ENCODE assay signal across 33 mouse cellular contexts in the genomic region with DNA sequence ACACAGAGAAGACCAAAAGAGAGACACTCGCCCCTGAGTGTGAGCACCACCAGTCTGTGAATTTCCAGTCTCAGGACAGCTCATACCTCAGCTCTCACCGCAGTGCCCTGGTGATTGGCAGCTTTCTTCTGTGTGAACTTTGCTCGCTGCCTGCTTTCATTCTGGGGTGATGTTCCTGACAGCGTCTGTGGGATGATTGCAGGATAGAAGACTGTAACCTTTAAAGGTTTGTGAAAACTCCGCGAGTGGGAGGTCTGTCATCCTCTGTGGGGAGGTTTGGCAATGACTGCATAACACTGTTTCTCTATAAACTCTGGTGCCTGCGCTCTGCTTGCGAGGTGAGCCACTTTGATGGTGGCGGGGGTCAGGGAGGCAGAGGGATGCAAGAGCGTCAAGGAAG.
"Had no signal": no experiment of that assay in that cellular context is flagged by ENCODE, and none has a peak within 500 bp of the region (broad histone marks: within the 10 kb centered on the region; RNA-seq: fewer than 3 reads in every experiment).

No protein-coding gene starts in this region.

- H3K4me3 ChIP-seq: heart, embryonic 13.5 days; heart, embryonic 15.5 days; hindbrain, embryonic 10.5 days; hindbrain, embryonic 12.5 days; hindbrain, embryonic 13.5 days; hindbrain, embryonic 15.5 days; intestine, embryonic 15.5 days; kidney, embryonic 15.5 days; layer of hippocampus, adult 2 months; left cerebral cortex, adult 2 months had no signal

- H3K9me3 ChIP-seq: heart, embryonic 13.5 days; heart, embryonic 15.5 days; hindbrain, embryonic 10.5 days; hindbrain, embryonic 12.5 days; hindbrain, embryonic 13.5 days; hindbrain, embryonic 15.5 days; intestine, embryonic 15.5 days; kidney, embryonic 15.5 days had no signal

- H3K9ac ChIP-seq: heart, embryonic 13.5 days; heart, embryonic 15.5 days; hindbrain, embryonic 12.5 days; hindbrain, embryonic 13.5 days; hindbrain, embryonic 14.5 days; hindbrain, embryonic 15.5 days; intestine, embryonic 15.5 days; kidney, embryonic 15.5 days had no signal

- H3K27me3 ChIP-seq: heart, embryonic 13.5 days; heart, embryonic 15.5 days; hindbrain, embryonic 12.5 days; hindbrain, embryonic 13.5 days; hindbrain, embryonic 15.5 days; intestine, embryonic 15.5 days; kidney, embryonic 15.5 days had no signal

- H3K4me1 ChIP-seq: heart, embryonic 13.5 days; heart, embryonic 15.5 days; hindbrain, embryonic 10.5 days; intestine, embryonic 15.5 days; kidney, embryonic 15.5 days had no signal

- H3K27ac ChIP-seq: heart, embryonic 13.5 days; heart, embryonic 15.5 days; hindbrain, embryonic 10.5 days; hindbrain, embryonic 12.5 days; hindbrain, embryonic 13.5 days; hindbrain, embryonic 14.5 days; hindbrain, embryonic 15.5 days; hindbrain, postnatal 0 days; intestine, embryonic 15.5 days; kidney, embryonic 15.5 days; kidney, postnatal 0 days; layer of hippocampus, adult 2 months; left cerebral cortex, adult 2 months had no signal

- H3K4me2 ChIP-seq: heart, embryonic 13.5 days; heart, embryonic 15.5 days; hindbrain, embryonic 12.5 days; hindbrain, embryonic 13.5 days; hindbrain, embryonic 14.5 days; hindbrain, embryonic 15.5 days; intestine, embryonic 15.5 days; kidney, embryonic 15.5 days had no signal

- ATAC-seq: hindbrain, embryonic 16.5 days; hindbrain, postnatal 0 days; inflammation-experienced regulatory T-cells, adult 6 months; intestine, embryonic 15.5 days; intestine, embryonic 16.5 days; intestine, postnatal 0 days had no signal

- DNase-seq: heart, postnatal 10 days; heart, postnatal 14 days; heart, postnatal 36 days; heart, postnatal 4 days; kidney, adult 11 months; kidney, adult 18-20 months; kidney, adult 2 months; kidney, adult 8-10 months; kidney, adult 9 months; kidney, postnatal 10 days; kidney, postnatal 14 days; kidney, postnatal 25 days; kidney, postnatal 36 days; kidney, postnatal 4 days; layer of hippocampus, adult 9-11 months; layer of hippocampus, postnatal 36 days had no signal

- H3K36me3 ChIP-seq: heart, embryonic 13.5 days; heart, embryonic 15.5 days; hindbrain, embryonic 10.5 days; hindbrain, embryonic 12.5 days; hindbrain, embryonic 13.5 days; hindbrain, embryonic 15.5 days; intestine, embryonic 15.5 days; kidney, embryonic 15.5 days had no signal
